Mouse (Mus musculus): Measurements from ENCODE around the gene Pald1. TPM values are rescaled to one million over a fixed set of nuclear protein-coding genes. Genes with fewer than 3 reads are reported as not detected.

Pald1 gene
- polyA plus RNA-seq, 1 experiment = 5.3 TPM

GRCm38 (mm10) chr10:61327545-61327944, 55.8 kb downstream of the Pald1 start:
- Histone ChIP-seq H3K4me3 (ENCODE audit: insufficient read depth, low read length) (no peak overlapping the region), H3K4me1 (ENCODE audit: control insufficient read depth, insufficient read depth, low read length) (0 out of 2 replicates have a peak, but pooled peaks cover 3% of the 10 kb centered on the region), H3K27ac (ENCODE audit: insufficient read depth, low read length) (no peak overlapping the region)
- no peak for TF ChIP-seq CTCF (IDR thresholded peaks at IDR 0.05; ENCODE audit: borderline replicate concordance, insufficient read depth, low read length)
- no peak for TF ChIP-seq POLR2A (IDR thresholded peaks at IDR 0.05; ENCODE audit: low read depth, low read length)

- H3K4me1 ChIP-seq (ENCODE audit: control insufficient read depth, insufficient read depth, low read length) = 0 out of 2 replicates have a peak, but pooled peaks cover 3% of the 10 kb centered on the region
- TF ChIP-seq POLR2A (IDR thresholded peaks at IDR 0.05; ENCODE audit: low read depth, low read length) (no peak), CTCF (IDR thresholded peaks at IDR 0.05; ENCODE audit: borderline replicate concordance, insufficient read depth, low read length) (no peak)
- no peak overlapping the region for H3K4me3 ChIP-seq (ENCODE audit: insufficient read depth, low read length)
- peak overlapping the region; percentile 6 for H3K27ac ChIP-seq (ENCODE audit: insufficient read depth, low read length)
Measured at GRCm38 (mm10) chr10:61325782-61326328, 57.5 kb downstream of the Pald1 start.

GRCm38 (mm10) chr10:61324717-61325116, 58.6 kb downstream of the Pald1 start:
- Histone ChIP-seq H3K4me3 (ENCODE audit: insufficient read depth, low read length) (no peak overlapping the region), H3K27ac (ENCODE audit: insufficient read depth, low read length) (no peak overlapping the region), H3K4me1 (ENCODE audit: control insufficient read depth, insufficient read depth, low read length) (0 out of 2 replicates have a peak, but pooled peaks cover 3% of the 10 kb centered on the region)
- no peak for TF ChIP-seq POLR2A (IDR thresholded peaks at IDR 0.05; ENCODE audit: low read depth, low read length)
- no peak for TF ChIP-seq CTCF (IDR thresholded peaks at IDR 0.05; ENCODE audit: borderline replicate concordance, insufficient read depth, low read length)

- Histone ChIP-seq H3K4me3 (ENCODE audit: insufficient read depth, low read length) (no peak overlapping the region), H3K4me1 (ENCODE audit: control insufficient read depth, insufficient read depth, low read length) (no peaks in the 10 kb centered on the region)
- TF ChIP-seq POLR2A (IDR thresholded peaks at IDR 0.05; ENCODE audit: low read depth, low read length) (no peak), CTCF (IDR thresholded peaks at IDR 0.05; ENCODE audit: borderline replicate concordance, insufficient read depth, low read length) (no peak)
Measured at GRCm38 (mm10) chr10:61318527-61318926, 64.8 kb downstream of the Pald1 start.

GRCm38 (mm10) chr10:61315324-61315880, 67.9 kb downstream of the Pald1 start:
- no peaks in the 10 kb centered on the region for H3K4me1 ChIP-seq (ENCODE audit: control insufficient read depth, insufficient read depth, low read length)
- H3K27ac ChIP-seq (ENCODE audit: insufficient read depth, low read length) = no peak overlapping the region
- TF ChIP-seq CTCF (IDR thresholded peaks at IDR 0.05; ENCODE audit: borderline replicate concordance, insufficient read depth, low read length) (no peak), POLR2A (IDR thresholded peaks at IDR 0.05; ENCODE audit: low read depth, low read length) (no peak)
- no peak overlapping the region for H3K4me3 ChIP-seq (ENCODE audit: insufficient read depth, low read length)

More at GRCm38 (mm10) chr10:61318527-61318926, 64.8 kb downstream of the Pald1 start:
- H3K27ac ChIP-seq (ENCODE audit: insufficient read depth, low read length) = no peak overlapping the region

- no peak overlapping the region for H3K27ac ChIP-seq (ENCODE audit: insufficient read depth, low read length)
- TF ChIP-seq CTCF (IDR thresholded peaks at IDR 0.05; ENCODE audit: borderline replicate concordance, insufficient read depth, low read length) (no peak), POLR2A (IDR thresholded peaks at IDR 0.05; ENCODE audit: low read depth, low read length) (no peak)
- H3K4me3 ChIP-seq (ENCODE audit: insufficient read depth, low read length) = no peak overlapping the region
- H3K4me1 ChIP-seq (ENCODE audit: control insufficient read depth, insufficient read depth, low read length) = no peaks in the 10 kb centered on the region
Measured at GRCm38 (mm10) chr10:61313750-61314149, 69.6 kb downstream of the Pald1 start.

- no peak overlapping the region for H3K4me3 ChIP-seq (ENCODE audit: insufficient read depth, low read length)
- no peak overlapping the region for H3K27ac ChIP-seq (ENCODE audit: insufficient read depth, low read length)
- H3K4me1 ChIP-seq (ENCODE audit: control insufficient read depth, insufficient read depth, low read length) = no peaks in the 10 kb centered on the region
- TF ChIP-seq POLR2A (IDR thresholded peaks at IDR 0.05; ENCODE audit: low read depth, low read length) (no peak), CTCF (IDR thresholded peaks at IDR 0.05; ENCODE audit: borderline replicate concordance, insufficient read depth, low read length) (no peak)
Measured at GRCm38 (mm10) chr10:61312754-61313153, 70.6 kb downstream of the Pald1 start.

- H3K4me3 ChIP-seq (ENCODE audit: insufficient read depth, low read length) = no peak overlapping the region
- H3K27ac ChIP-seq (ENCODE audit: insufficient read depth, low read length) = no peak overlapping the region
- TF ChIP-seq POLR2A (IDR thresholded peaks at IDR 0.05; ENCODE audit: low read depth, low read length) = no peak
- H3K4me1 ChIP-seq (ENCODE audit: control insufficient read depth, insufficient read depth, low read length) = no peaks in the 10 kb centered on the region
Measured at GRCm38 (mm10) chr10:61312159-61312558, 71.2 kb downstream of the Pald1 start.

GRCm38 (mm10) chr10:61308706-61309320, 74.5 kb downstream of the Pald1 start:
- TF ChIP-seq CTCF (IDR thresholded peaks at IDR 0.05; ENCODE audit: borderline replicate concordance, insufficient read depth, low read length) (no peak), POLR2A (IDR thresholded peaks at IDR 0.05; ENCODE audit: low read depth, low read length) (no peak)

GRCm38 (mm10) chr10:61305928-61306590, 77.3 kb downstream of the Pald1 start:
- Histone ChIP-seq H3K27ac (ENCODE audit: insufficient read depth, low read length) (no peak overlapping the region), H3K4me1 (ENCODE audit: control insufficient read depth, insufficient read depth, low read length) (no peaks in the 10 kb centered on the region), H3K4me3 (ENCODE audit: insufficient read depth, low read length) (no peak overlapping the region)
- TF ChIP-seq POLR2A (IDR thresholded peaks at IDR 0.05; ENCODE audit: low read depth, low read length) (no peak), CTCF (IDR thresholded peaks at IDR 0.05; ENCODE audit: borderline replicate concordance, insufficient read depth, low read length) (no peak)

More at GRCm38 (mm10) chr10:61308706-61309320, 74.5 kb downstream of the Pald1 start:
- Histone ChIP-seq H3K27ac (ENCODE audit: insufficient read depth, low read length) (no peak overlapping the region), H3K4me3 (ENCODE audit: insufficient read depth, low read length) (no peak overlapping the region), H3K4me1 (ENCODE audit: control insufficient read depth, insufficient read depth, low read length) (no peaks in the 10 kb centered on the region)
